Mouse (Mus musculus) cerebellum, adult 2 months (tissue): Measurements from ENCODE around the gene Psmc3.

Experiments used
- CTCF ChIP-seq: fragments of 200-500 bp; IDR thresholded peaks from 2 replicates; pipeline ENCODE4 v1.5.1; 2011; ENCODE audit warnings: low read depth, mild to moderate bottlenecking, control low read depth, low read length, moderate library complexity, borderline replicate concordance; ENCODE audit not compliant: insufficient read depth
- POLR2A ChIP-seq: fragments of 200-500 bp; IDR thresholded peaks from 2 replicates; pipeline ENCODE4 v1.6.1; 2011; ENCODE audit warnings: low read length, control low read depth, borderline replicate concordance; ENCODE audit not compliant: insufficient read depth

GRCm38 (mm10) chr2:91019911-91020310 is 33.9 kb upstream of the Psmc3 start:
- no peak for TF ChIP-seq POLR2A
- no peak for TF ChIP-seq CTCF
